Mouse (Mus musculus): ENCODE measurements around the gene Myzap.

GRCm38 (mm10) chr9:71547704-71548275 is 44.4 kb downstream of the Myzap start:
- TF ChIP-seq POLR2A (IDR thresholded peaks at IDR 0.05; ENCODE audit: insufficient read depth, low read length): no peak
- TF ChIP-seq CTCF (IDR thresholded peaks at IDR 0.05; ENCODE audit: low read depth, low read length): no peak
- TF ChIP-seq EP300 (IDR thresholded peaks at IDR 0.05; ENCODE audit: insufficient read depth, low read depth, low read length): no peak
